Mouse (Mus musculus) liver, adult 2 months (tissue): ENCODE results near the gene Olfr1290. TPM values are rescaled to one million over a fixed set of nuclear protein-coding genes. Genes with fewer than 3 reads are reported as not detected.

Experiments used
- DNase-seq: peaks from one replicate; pipeline ENCODE4 v3.0.0-alpha.2; 2011; ENCODE audit warnings: low read depth, low spot score; ENCODE audit errors: extremely low read depth
- H3K27ac ChIP-seq: fragments of 200-500 bp; replicated peaks from 2 replicates; pipeline ENCODE4 v1.5.1; 2012; ENCODE audit warnings: low read depth, mild to moderate bottlenecking, control low read depth, inconsistent platforms, low read length; ENCODE audit not compliant: insufficient read depth
- H3K27me3 ChIP-seq: fragments of 200-500 bp; 2 replicates; pipeline ENCODE4 v1.6.1; 2012; ENCODE audit warnings: mild to moderate bottlenecking, moderate library complexity, low read length, inconsistent platforms; ENCODE audit not compliant: control insufficient read depth, insufficient read depth
- H3K36me3 ChIP-seq: fragments of 200-500 bp; 2 replicates; pipeline ENCODE4 v1.6.1; 2012; ENCODE audit warnings: low read length, inconsistent platforms; ENCODE audit not compliant: control insufficient read depth, insufficient read depth
- H3K4me1 ChIP-seq: fragments of 200-500 bp; 2 replicates; pipeline ENCODE4 v1.6.1; 2011; ENCODE audit warnings: low read length; ENCODE audit not compliant: control insufficient read depth, insufficient read depth
- H3K4me3 ChIP-seq: fragments of 200-500 bp; 2 replicates; pipeline ENCODE4 v1.5.1; 2011; ENCODE audit warnings: low read depth, mild to moderate bottlenecking, control low read depth, low read length, moderate library complexity; ENCODE audit not compliant: insufficient read depth
- H3K79me2 ChIP-seq: fragments of 200-500 bp; 2 replicates; pipeline ENCODE4 v1.6.1; 2012; ENCODE audit warnings: inconsistent platforms, mild to moderate bottlenecking, low read length, moderate library complexity; ENCODE audit not compliant: control insufficient read depth, insufficient read depth
- H3K9ac ChIP-seq: fragments of 200-500 bp; 2 replicates; pipeline ENCODE4 v1.6.1; 2012; ENCODE audit warnings: low read depth, mild to moderate bottlenecking, control low read depth, inconsistent platforms, low read length
- CTCF ChIP-seq: fragments of 200-500 bp; IDR thresholded peaks from 2 replicates; pipeline ENCODE4 v1.5.1; 2011; ENCODE audit warnings: low read depth, low read length, control low read depth
- POLR2A ChIP-seq: fragments of 200-500 bp; IDR thresholded peaks from 2 replicates; pipeline ENCODE4 v1.6.1; 2011; ENCODE audit warnings: low read length, control low read depth; ENCODE audit not compliant: insufficient read depth; ENCODE audit errors: extremely low read depth
- WGBS: fragments of 180-500 bp; shearing (Covaris S2); methylation state at CpG from one replicate; pipeline ENCODE4 v1.1.7; 2018; 5-methylcytosine and 5-hydroxymethylcytosine counted together
- polyA plus RNA-seq: library from polyadenylated mRNA; depleted of rRNA; stranded (reverse); fragments of >200 nt; gene quantifications from 2 replicates; pipeline ENCODE4 v1.2.3, GENCODE M21; 2012; rRNA removed
- total RNA-seq: library from RNA; depleted of rRNA; stranded (reverse); fragments of >200 nt; gene quantifications from 2 replicates; pipeline ENCODE4 v1.2.3, GENCODE M21; 2014; rRNA removed

The Olfr1290 gene
- total and polyA plus RNA-seq, 2 experiments, result not detected

DNA sequence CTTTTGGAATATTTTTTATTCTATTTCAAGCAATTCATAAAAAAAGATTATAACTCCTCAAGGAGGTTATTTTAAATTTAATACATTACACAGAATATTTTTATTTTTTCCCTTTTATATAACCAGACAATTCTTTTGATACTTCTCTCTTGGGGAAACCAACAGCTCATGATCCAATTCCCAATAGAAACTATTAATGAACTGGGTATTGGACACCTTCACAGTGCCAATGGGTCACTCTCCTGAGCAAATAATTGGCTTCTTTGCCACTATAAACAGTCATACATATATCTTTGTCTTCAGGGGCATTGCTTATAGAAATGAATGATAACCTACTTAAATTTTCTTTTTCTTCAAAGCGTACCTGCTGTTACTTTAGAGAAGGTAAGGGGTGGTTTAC, 19.8 kb downstream of the Olfr1290 start, which contains the start of gene Olfr1288:
Gene Olfr1288 (plus strand): TSS at position 301 of the 400 bp plus-strand sequence.
- WGBS, result 83% methylated on average over 1 of the region's 1 CpGs
- H3K4me1 ChIP-seq, result no peaks in the 10 kb centered on the region
- no peak for DNase-seq

DNA sequence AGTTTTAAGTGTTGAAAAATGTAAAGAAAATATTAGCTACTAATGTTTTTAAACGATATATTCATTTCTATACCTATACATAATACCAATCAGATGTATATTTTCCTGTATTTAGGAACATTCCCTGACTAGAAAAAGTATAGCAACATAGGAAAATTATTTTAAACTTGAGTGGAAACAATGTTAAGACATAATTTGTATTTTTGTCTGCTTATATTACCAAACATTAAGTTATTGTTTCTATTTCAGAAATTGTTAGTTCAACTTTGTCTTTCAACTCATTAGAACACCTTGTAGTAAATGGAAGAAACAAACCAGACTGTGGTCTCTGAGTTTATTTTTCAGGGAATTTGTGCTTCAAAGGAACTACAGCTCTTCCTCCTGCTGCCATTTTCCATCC, 44.8 kb downstream of the Olfr1290 start, which contains the start of gene Olfr1287:
Gene Olfr1287 (plus strand): TSS at position 301 of the 400 bp plus-strand sequence.
- H3K4me1 ChIP-seq, result no peaks in the 10 kb centered on the region
- no peak for DNase-seq
- H3K4me3 ChIP-seq, result no peak within 1 kb of the TSS
- H3K36me3 ChIP-seq, result no peaks in the 10 kb centered on the region
- WGBS, result 56% methylated on average over 1 of the region's 1 CpGs
- H3K27ac ChIP-seq, result no peak within 1 kb of the TSS
- H3K27me3 ChIP-seq, result no peaks in the 10 kb centered on the region
- H3K79me2 ChIP-seq, result no peaks in the 10 kb centered on the region
- H3K9ac ChIP-seq, result no peak within 1 kb of the TSS
- no peak for TF ChIP-seq POLR2A
- TF ChIP-seq CTCF, result no peak

More for the DNA sequence above, 19.8 kb downstream of the Olfr1290 start, which contains the start of gene Olfr1288:
- no peak for TF ChIP-seq CTCF
- TF ChIP-seq POLR2A, result no peak
- no peaks in the 10 kb centered on the region for H3K79me2 ChIP-seq
- H3K9ac ChIP-seq, result no peak within 1 kb of the TSS
- H3K4me3 ChIP-seq, result no peak within 1 kb of the TSS
- no peaks in the 10 kb centered on the region for H3K27me3 ChIP-seq
- no peak within 1 kb of the TSS for H3K27ac ChIP-seq
- H3K36me3 ChIP-seq, result no peaks in the 10 kb centered on the region

Other genes with a start within 250 kb of the Olfr1290 start
- not detected in 2 replicates for gene Olfr1276, start 239.3 kb downstream of the Olfr1290 start, total RNA-seq
- not detected in 2 replicates for gene Olfr1276, start 239.3 kb downstream of the Olfr1290 start, polyA plus RNA-seq
- not detected in 2 replicates for gene Olfr1277, start 219.7 kb downstream of the Olfr1290 start, total RNA-seq
- gene Olfr1277, start 219.7 kb downstream of the Olfr1290 start, polyA plus RNA-seq, result not detected in 2 replicates
- not detected in 2 replicates for gene Olfr1278, start 203.7 kb downstream of the Olfr1290 start, total RNA-seq
- gene Olfr1278, start 203.7 kb downstream of the Olfr1290 start, polyA plus RNA-seq, result not detected in 2 replicates
- gene Olfr1279, start 193.2 kb downstream of the Olfr1290 start, total RNA-seq, result not detected in 2 replicates
- gene Olfr1279, start 193.2 kb downstream of the Olfr1290 start, polyA plus RNA-seq, result not detected in 2 replicates
- not detected in 2 replicates for gene Olfr1280, start 179.8 kb downstream of the Olfr1290 start, total RNA-seq
- not detected in 2 replicates for gene Olfr1280, start 179.8 kb downstream of the Olfr1290 start, polyA plus RNA-seq
- gene Olfr1281, start 167.3 kb downstream of the Olfr1290 start, total RNA-seq, result not detected in 2 replicates
- not detected in 2 replicates for gene Olfr1281, start 167.3 kb downstream of the Olfr1290 start, polyA plus RNA-seq
- not detected in 2 replicates for gene Olfr1282, start 157.8 kb downstream of the Olfr1290 start, total RNA-seq
- gene Olfr1282, start 157.8 kb downstream of the Olfr1290 start, polyA plus RNA-seq, result not detected in 2 replicates
- gene Olfr1283, start 127.0 kb downstream of the Olfr1290 start, total RNA-seq, result not detected in 2 replicates
- gene Olfr1283, start 127.0 kb downstream of the Olfr1290 start, polyA plus RNA-seq, result not detected in 2 replicates
- not detected in 2 replicates for gene Olfr1284, start 118.3 kb downstream of the Olfr1290 start, total RNA-seq
- gene Olfr1284, start 118.3 kb downstream of the Olfr1290 start, polyA plus RNA-seq, result not detected in 2 replicates
- gene Olfr1286, start 70.7 kb downstream of the Olfr1290 start, total RNA-seq, result not detected in 2 replicates
- gene Olfr1286, start 70.7 kb downstream of the Olfr1290 start, polyA plus RNA-seq, result not detected in 2 replicates
- gene Olfr1287, start 44.7 kb downstream of the Olfr1290 start, total RNA-seq, result not detected in 2 replicates
- not detected in 2 replicates for gene Olfr1287, start 44.7 kb downstream of the Olfr1290 start, polyA plus RNA-seq
- not detected in 2 replicates for gene Olfr1288, start 19.7 kb downstream of the Olfr1290 start, total RNA-seq
- not detected in 2 replicates for gene Olfr1288, start 19.7 kb downstream of the Olfr1290 start, polyA plus RNA-seq
- not detected in 2 replicates for gene Olfr1289, start 13.0 kb downstream of the Olfr1290 start, total RNA-seq
- not detected in 2 replicates for gene Olfr1289, start 13.0 kb downstream of the Olfr1290 start, polyA plus RNA-seq
- gene Olfr1291-ps1, start 3.4 kb upstream of the Olfr1290 start, total RNA-seq, result not detected in 2 replicates
- gene Olfr1291-ps1, start 3.4 kb upstream of the Olfr1290 start, polyA plus RNA-seq, result not detected in 2 replicates
- gene Olfr1293-ps, start 31.4 kb upstream of the Olfr1290 start, total RNA-seq, result not detected in 2 replicates
- gene Olfr1293-ps, start 31.4 kb upstream of the Olfr1290 start, polyA plus RNA-seq, result not detected in 2 replicates
- gene Olfr1294, start 46.5 kb upstream of the Olfr1290 start, total RNA-seq, result not detected in 2 replicates
- not detected in 2 replicates for gene Olfr1294, start 46.5 kb upstream of the Olfr1290 start, polyA plus RNA-seq
- gene Olfr1295, start 75.9 kb upstream of the Olfr1290 start, total RNA-seq, result not detected in 2 replicates
- gene Olfr1295, start 75.9 kb upstream of the Olfr1290 start, polyA plus RNA-seq, result not detected in 2 replicates
- gene Olfr1297, start 132.7 kb upstream of the Olfr1290 start, total RNA-seq, result not detected in 2 replicates
- not detected in 2 replicates for gene Olfr1297, start 132.7 kb upstream of the Olfr1290 start, polyA plus RNA-seq
- gene Olfr1298, start 155.4 kb upstream of the Olfr1290 start, total RNA-seq, result not detected in 2 replicates
- gene Olfr1298, start 155.4 kb upstream of the Olfr1290 start, polyA plus RNA-seq, result not detected in 2 replicates
- not detected in 2 replicates for gene Olfr1299, start 167.6 kb upstream of the Olfr1290 start, total RNA-seq
- not detected in 2 replicates for gene Olfr1299, start 167.6 kb upstream of the Olfr1290 start, polyA plus RNA-seq